Comparison of ENCODE assay signal across 19 mouse cellular contexts in genomic region chr8:120740579-120740978, GRCm38 (mm10). TPM values are rescaled to one million over a fixed set of nuclear protein-coding genes. Genes with fewer than 3 reads are reported as not detected.
DNase-seq lines count a peak whose midpoint lies in the region; ATAC-seq and TF ChIP-seq lines count a peak whose summit lies in the region.
"Had no signal": no experiment of that assay in that cellular context is flagged by ENCODE, and none has a peak within 500 bp of the region (broad histone marks: within the 10 kb centered on the region; RNA-seq: fewer than 3 reads in every experiment).

No protein-coding gene starts in this region.

- H3K4me3 ChIP-seq in intestine, embryonic 16.5 days (ENCODE audit: low read length) = no peak overlapping the region
- no peak overlapping the region for H3K4me3 ChIP-seq in intestine, embryonic 15.5 days (replicated peaks)
- H3K4me3 ChIP-seq in thymus, adult 2 months (ENCODE audit: control insufficient read depth, insufficient read depth, low read length) = no peak overlapping the region
- no peak overlapping the region for H3K4me3 ChIP-seq in brown adipose tissue, adult 24 weeks (ENCODE audit: insufficient read depth, low read depth, low read length)
- H3K4me3 ChIP-seq: embryonic facial prominence, embryonic 12.5 days; forebrain, embryonic 15.5 days; heart, adult 2 months; hindbrain, embryonic 10.5 days had no signal

- DNase-seq in thymus, adult 2 months = no peak
- no peak for DNase-seq in thymus, postnatal 0 days (ENCODE audit: low spot score)
- no peak for DNase-seq in B cell, adult 2 months
- no peak for DNase-seq in kidney, adult 18-20 months
- DNase-seq: cerebellum, adult 11 months; cerebellum, adult 8-10 months; cerebellum, postnatal 14 days; embryo, embryonic 11 days; heart, adult 2 months; kidney, adult 11 months had no signal

- TF ChIP-seq POLR2A in thymus, adult 2 months (IDR thresholded peaks at IDR 0.05; ENCODE audit: control insufficient read depth, extremely low read depth, insufficient read depth, low read length, poor library complexity) = no peak

- H3K4me1 ChIP-seq in intestine, embryonic 16.5 days (ENCODE audit: control insufficient read depth, insufficient read depth, low read length) = peaks cover 56% of the 10 kb centered on the region
- peaks cover 50% of the 10 kb centered on the region for H3K4me1 ChIP-seq in intestine, embryonic 15.5 days (replicated peaks)
- H3K4me1 ChIP-seq in thymus, adult 2 months (replicated peaks; ENCODE audit: control insufficient read depth, insufficient read depth, low read length) = peaks cover 12% of the 10 kb centered on the region
- peaks cover 2% of the 10 kb centered on the region; the same call in 1 of the 2 replicates for H3K4me1 ChIP-seq in brown adipose tissue, adult 24 weeks (ENCODE audit: control insufficient read depth, insufficient read depth, insufficient read length, low read length)

- 58% methylated on average over 2 of the region's 2 CpGs for WGBS in intestine, embryonic 16.5 days
- 56% methylated on average over 2 of the region's 2 CpGs for WGBS in intestine, embryonic 15.5 days
- WGBS in thymus, adult 2 months = 53% methylated on average over 2 of the region's 2 CpGs

- 0 out of 2 replicates have a peak overlapping the region, but pooled peaks have one; percentile 2 for H3K27ac ChIP-seq in intestine, embryonic 16.5 days (ENCODE audit: low read length)
- H3K27ac ChIP-seq in intestine, embryonic 15.5 days = no peak overlapping the region
- H3K27ac ChIP-seq in thymus, adult 2 months (ENCODE audit: control insufficient read depth, insufficient read depth, low read length) = 0 out of 2 replicates have a peak overlapping the region, but pooled peaks have one; percentile 7
- peak overlapping the region; percentile 26; the same call in 1 of the 2 replicates for H3K27ac ChIP-seq in brown adipose tissue, adult 24 weeks (replicated peaks; ENCODE audit: low read depth, low read length)
- H3K27ac ChIP-seq: embryonic facial prominence, embryonic 12.5 days; forebrain, embryonic 15.5 days; heart, adult 2 months; hindbrain, embryonic 10.5 days; hindbrain, embryonic 14.5 days had no signal

- H3K27me3 ChIP-seq in intestine, embryonic 16.5 days (replicated peaks; ENCODE audit: control insufficient read depth, insufficient read depth, low read length) = no peaks in the 10 kb centered on the region
- H3K27me3 ChIP-seq in intestine, embryonic 15.5 days (replicated peaks) = no peaks in the 10 kb centered on the region
- H3K27me3 ChIP-seq in thymus, adult 2 months (ENCODE audit: control insufficient read depth, insufficient read depth, low read length) = no peaks in the 10 kb centered on the region

- no peak overlapping the region for H3K4me2 ChIP-seq in intestine, embryonic 16.5 days (ENCODE audit: low read depth, low read length)
- no peak overlapping the region for H3K4me2 ChIP-seq in intestine, embryonic 15.5 days (replicated peaks)
- H3K4me2 ChIP-seq: embryonic facial prominence, embryonic 12.5 days; forebrain, embryonic 15.5 days; heart, embryonic 11.5 days; hindbrain, embryonic 14.5 days had no signal

- no peak for ATAC-seq in intestine, embryonic 16.5 days
- no peak for ATAC-seq in intestine, embryonic 15.5 days
- ATAC-seq: CD4-positive, CD25-positive, alpha-beta regulatory T cell, adult 4 months; forebrain, embryonic 15.5 days had no signal

- no peaks in the 10 kb centered on the region for H3K9me3 ChIP-seq in intestine, embryonic 16.5 days (ENCODE audit: control insufficient read depth, low read length)
- no peaks in the 10 kb centered on the region for H3K9me3 ChIP-seq in intestine, embryonic 15.5 days
- H3K9me3 ChIP-seq: embryonic facial prominence, embryonic 12.5 days; forebrain, embryonic 15.5 days; hindbrain, embryonic 10.5 days had no signal

- TF ChIP-seq CTCF in thymus, adult 2 months (IDR thresholded peaks at IDR 0.05; ENCODE audit: borderline replicate concordance, control insufficient read depth, extremely low read depth, insufficient read depth, low read length, poor library complexity) = no peak

- 0 out of 2 replicates have a peak, but pooled peaks cover 3% of the 10 kb centered on the region for H3K36me3 ChIP-seq in intestine, embryonic 16.5 days (ENCODE audit: control insufficient read depth, insufficient read depth, low read length)
- H3K36me3 ChIP-seq in intestine, embryonic 15.5 days = no peaks in the 10 kb centered on the region
- no peaks in the 10 kb centered on the region for H3K36me3 ChIP-seq in thymus, adult 2 months (ENCODE audit: control insufficient read depth, insufficient read depth, low read length)
- H3K36me3 ChIP-seq: embryonic facial prominence, embryonic 12.5 days; forebrain, embryonic 15.5 days had no signal

- H3K9ac ChIP-seq in intestine, embryonic 16.5 days (ENCODE audit: low read depth, low read length) = no peak overlapping the region
- H3K9ac ChIP-seq in intestine, embryonic 15.5 days = no peak overlapping the region
- H3K9ac ChIP-seq: embryonic facial prominence, embryonic 12.5 days; forebrain, embryonic 15.5 days; hindbrain, embryonic 14.5 days had no signal

RNA-seq across cellular contexts. Expression of gene Irf8, which starts 4.4 kb away (rescaled TPM):
- polyA plus RNA-seq in intestine, embryonic 16.5 days (2015; fragmentation: Nextera tagmentation; extraction: Ambion mirVana) = 55.5 and 55.6 TPM in 2 replicates
- 41.9 and 46.6 TPM in 2 replicates for polyA plus RNA-seq in intestine, embryonic 15.5 days (2015; fragmentation: Nextera tagmentation; extraction: Ambion mirVana)
- polyA plus RNA-seq in thymus, adult 2 months (2012; rRNA removed) = 105 and 109 TPM in 2 replicates
- 77.8 and 82.4 TPM in 2 replicates for polyA plus RNA-seq in thymus, postnatal 0 days (2015; fragmentation: Nextera tagmentation; extraction: Ambion mirVana)
- polyA plus RNA-seq in brown adipose tissue, adult 24 weeks (2012; ENCODE audit: insufficient read depth, insufficient read length, missing spikeins) = 2.3 and 4.2 TPM in 2 replicates
